Mouse (Mus musculus) brain, embryonic 14.5 days (tissue): Measurements from ENCODE around the gene Sms.

Experiments
- CTCF ChIP-seq: fragments of 200-500 bp; IDR thresholded peaks from 2 replicates; pipeline ENCODE4 v1.5.1; 2012; ENCODE audit warnings: inconsistent platforms, mild to moderate bottlenecking, moderate library complexity, borderline replicate concordance; ENCODE audit not compliant: insufficient read depth, insufficient read length; ENCODE audit errors: extremely low read depth
- POLR2A ChIP-seq: fragments of 200-500 bp; IDR thresholded peaks from 2 replicates; pipeline ENCODE4 v1.6.1; 2012; ENCODE audit warnings: mild to moderate bottlenecking, inconsistent platforms, borderline replicate concordance; ENCODE audit not compliant: poor library complexity, insufficient read depth, insufficient read length, severe bottlenecking; ENCODE audit errors: extremely low read depth

GRCm38 (mm10) chrX:157404919-157405318 is 87.2 kb downstream of the Sms start:
- TF ChIP-seq CTCF (no peak), POLR2A (no peak)
